Mouse (Mus musculus) neural tube, embryonic 13.5 days (tissue): ENCODE measurements at regions not wholly inside any gene's neighbourhood (a gene's known extent, or its start where the extent isn't known, plus 50 kb on each side); places are given as distances from the start of the nearest gene placed in this dataset.
A peak's percentile ranks its signal among the peaks of the same experiment; 100 is the strongest.

Source experiments
- ATAC-seq: fragments of 200-750 bp; cut with Nextera tagmentation; 2 replicates; pipeline ENCODE4 v1.8.0; 2017; ENCODE audit warnings: low read depth, mild to moderate bottlenecking, moderate TSS enrichment, moderate library complexity
- H3K27ac ChIP-seq: fragments of 300-500 bp; sonication (generic); replicated peaks from 2 replicates; pipeline ENCODE4 v1.5.1; 2015; ENCODE audit warnings: moderate library complexity, mild to moderate bottlenecking, inconsistent platforms
- H3K27me3 ChIP-seq: fragments of 300-500 bp; sonication (generic); 2 replicates; pipeline ENCODE4 v1.6.1; 2015; ENCODE audit warnings: mild to moderate bottlenecking, inconsistent platforms
- H3K36me3 ChIP-seq: fragments of 300-500 bp; sonication (generic); 2 replicates; pipeline ENCODE4 v1.6.1; 2015; ENCODE audit warnings: mild to moderate bottlenecking, inconsistent platforms
- H3K4me1 ChIP-seq: fragments of 300-500 bp; sonication (generic); replicated peaks from 2 replicates; pipeline ENCODE4 v1.6.1; 2015; ENCODE audit warnings: inconsistent platforms
- H3K4me2 ChIP-seq: fragments of 300-500 bp; sonication (generic); 2 replicates; pipeline ENCODE4 v1.6.1; 2015; ENCODE audit warnings: inconsistent platforms, mild to moderate bottlenecking, moderate library complexity
- H3K4me3 ChIP-seq: fragments of 300-500 bp; sonication (generic); 2 replicates; pipeline ENCODE4 v1.5.1; 2015; ENCODE audit warnings: mild to moderate bottlenecking, inconsistent platforms
- H3K9ac ChIP-seq: fragments of 300-500 bp; sonication (generic); 2 replicates; pipeline ENCODE4 v1.6.1; 2015; ENCODE audit warnings: moderate library complexity, mild to moderate bottlenecking, inconsistent platforms
- H3K9me3 ChIP-seq: fragments of 300-500 bp; sonication (generic); 2 replicates; pipeline ENCODE4 v1.6.1; 2016; ENCODE audit warnings: inconsistent platforms
- WGBS: fragments of 180-500 bp; shearing (Covaris S2); methylation state at CpG from one replicate; pipeline ENCODE4 v1.1.7; 2015; 5-methylcytosine and 5-hydroxymethylcytosine counted together

GRCm38 (mm10) chr12:117444247-117444989 lies 71.9 kb upstream of the Rapgef5 start:
- no peak overlapping the region for H3K27ac ChIP-seq
- no peaks in the 10 kb centered on the region for H3K27me3 ChIP-seq
- H3K36me3 ChIP-seq = no peaks in the 10 kb centered on the region
- no peak overlapping the region for H3K4me2 ChIP-seq
- H3K9me3 ChIP-seq = no peaks in the 10 kb centered on the region
- WGBS = 84% methylated on average over 4 of the region's 4 CpGs
- ATAC-seq = no peak
- H3K4me3 ChIP-seq = no peak overlapping the region
- H3K9ac ChIP-seq = no peak overlapping the region
- peaks cover 13% of the 10 kb centered on the region for H3K4me1 ChIP-seq

DNA sequence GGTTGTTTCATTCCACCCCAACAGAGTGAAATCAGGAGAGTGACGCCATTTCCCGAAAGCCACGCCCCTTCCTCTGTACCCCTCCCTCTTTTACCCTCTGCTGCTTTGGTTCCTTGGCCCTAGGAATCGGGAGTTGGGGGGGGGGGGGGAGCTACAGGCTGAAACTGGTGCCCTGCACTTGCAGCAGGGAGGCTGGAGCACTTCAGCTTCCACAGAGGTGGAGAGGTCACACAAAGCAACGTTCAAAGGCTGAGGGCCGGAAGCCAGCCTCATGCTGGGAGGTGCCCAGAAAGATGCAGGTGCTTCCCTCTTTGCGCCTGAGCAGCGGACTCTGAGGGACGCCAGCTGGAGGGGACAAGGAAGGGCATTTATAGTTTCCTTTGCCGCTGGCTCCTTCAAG lies 69.1 kb upstream of the Rapgef5 start:
- ATAC-seq = peak; percentile 15; the same call in 1 of the 2 replicates
- H3K27ac ChIP-seq = no peak overlapping the region
- H3K9ac ChIP-seq = 0 out of 2 replicates have a peak overlapping the region, but pooled peaks have one; percentile 9
- WGBS = 13% methylated on average over 10 of the region's 10 CpGs
- no peak overlapping the region for H3K4me3 ChIP-seq
- no peaks in the 10 kb centered on the region for H3K36me3 ChIP-seq
- peaks cover 13% of the 10 kb centered on the region for H3K4me1 ChIP-seq
- H3K4me2 ChIP-seq = peak overlapping the region; percentile 42
- no peaks in the 10 kb centered on the region for H3K27me3 ChIP-seq
- H3K9me3 ChIP-seq = 0 out of 2 replicates have a peak, but pooled peaks cover 4% of the 10 kb centered on the region

DNA sequence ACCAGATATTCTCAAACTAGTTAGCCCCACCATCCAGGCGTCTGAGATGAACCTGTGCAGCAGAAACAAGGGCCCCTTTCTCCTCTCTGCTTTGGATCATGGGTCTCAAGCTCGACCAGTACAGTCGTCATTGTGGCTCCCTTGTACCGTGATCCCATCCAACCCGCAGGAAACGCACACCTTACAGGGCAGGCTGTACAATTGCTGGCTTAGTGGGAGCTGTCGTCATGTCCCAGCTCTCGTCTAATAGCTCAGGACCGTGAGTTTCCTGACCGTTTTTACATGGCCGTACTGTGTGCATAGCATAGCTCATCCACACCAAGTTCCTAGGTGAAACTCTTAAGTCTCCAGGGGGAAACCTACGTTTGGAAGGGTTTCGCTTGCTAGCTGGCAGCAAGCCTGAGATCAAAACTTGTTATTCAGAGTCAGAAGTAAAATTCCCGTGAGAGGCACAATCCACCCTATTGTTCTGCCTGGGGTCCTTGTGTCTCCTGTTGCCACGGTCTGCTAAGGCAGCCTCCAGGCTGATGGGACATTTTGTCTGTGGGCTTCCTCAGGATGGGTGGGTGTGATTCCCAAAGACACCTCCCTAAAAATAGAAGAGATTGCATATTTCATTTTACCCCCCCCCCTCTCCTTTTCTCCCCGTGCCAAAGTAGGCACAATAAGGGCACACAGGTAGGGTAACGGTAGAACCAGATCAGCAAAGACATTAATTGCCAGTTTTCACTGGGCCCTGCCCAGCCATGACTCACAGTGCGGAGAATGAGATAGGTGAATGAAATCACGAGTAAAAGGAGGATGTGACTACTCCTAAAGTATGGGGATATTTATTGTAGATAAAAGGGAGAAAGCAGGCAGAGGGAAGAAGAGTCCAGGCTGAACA lies 68.2 kb upstream of the Rapgef5 start:
- H3K9me3 ChIP-seq = 0 out of 2 replicates have a peak, but pooled peaks cover 4% of the 10 kb centered on the region
- H3K4me3 ChIP-seq = no peak overlapping the region
- no peaks in the 10 kb centered on the region for H3K27me3 ChIP-seq
- no peak overlapping the region for H3K9ac ChIP-seq
- H3K4me1 ChIP-seq = peaks cover 13% of the 10 kb centered on the region
- WGBS = 63% methylated on average over 19 of the region's 19 CpGs
- ATAC-seq = 0 out of 2 replicates have a peak, but pooled peaks have one; percentile 50
- H3K36me3 ChIP-seq = no peaks in the 10 kb centered on the region
- H3K27ac ChIP-seq = no peak overlapping the region
- H3K4me2 ChIP-seq = no peak overlapping the region

DNA sequence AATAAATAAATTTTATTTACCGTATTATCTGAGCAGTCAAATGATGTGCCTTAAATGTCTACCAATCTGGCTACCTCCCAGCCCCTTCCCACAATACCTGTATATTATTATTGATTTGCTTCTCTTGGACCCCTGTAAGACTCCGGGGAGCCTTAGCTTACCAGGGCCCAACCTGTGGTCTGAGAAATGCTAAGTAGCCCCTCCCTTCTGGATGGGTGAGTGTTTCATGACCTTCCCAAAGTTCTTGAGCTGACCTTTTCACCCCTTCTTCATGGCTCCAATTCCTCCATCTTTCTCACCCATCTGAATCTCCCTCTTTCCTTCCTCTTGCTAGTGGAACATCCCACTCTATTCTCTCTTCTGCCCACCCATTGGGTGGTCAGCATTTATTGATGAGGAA lies 67.2 kb upstream of the Rapgef5 start:
- no peaks in the 10 kb centered on the region for H3K36me3 ChIP-seq
- no peak overlapping the region for H3K9ac ChIP-seq
- no peak for ATAC-seq
- peaks cover 13% of the 10 kb centered on the region for H3K4me1 ChIP-seq
- no peaks in the 10 kb centered on the region for H3K27me3 ChIP-seq
- H3K27ac ChIP-seq = no peak overlapping the region
- WGBS = 88% methylated on average over 2 of the region's 2 CpGs
- no peak overlapping the region for H3K4me3 ChIP-seq
- 0 out of 2 replicates have a peak, but pooled peaks cover 4% of the 10 kb centered on the region for H3K9me3 ChIP-seq
- no peak overlapping the region for H3K4me2 ChIP-seq

DNA sequence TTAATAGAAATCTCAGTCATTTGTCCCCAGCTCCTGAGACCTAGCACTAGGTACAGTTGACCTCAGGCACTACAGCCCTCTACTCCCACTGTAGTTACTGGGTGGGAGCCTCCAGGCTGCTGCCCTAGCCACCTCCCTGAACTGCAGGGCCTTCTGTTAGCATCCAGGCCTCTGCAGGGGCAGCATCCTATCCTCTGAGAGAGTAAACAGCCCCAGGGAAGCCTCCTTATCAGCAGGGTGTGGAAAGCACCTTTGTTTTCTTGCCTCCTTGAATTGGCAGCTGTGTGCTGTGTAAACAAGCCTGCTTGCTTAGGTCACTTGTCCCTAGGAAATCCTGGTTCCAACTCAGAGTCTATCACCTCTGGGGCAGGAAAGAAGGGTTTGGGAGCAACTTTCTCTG lies 66.2 kb upstream of the Rapgef5 start:
- H3K4me1 ChIP-seq = peaks cover 13% of the 10 kb centered on the region
- H3K27ac ChIP-seq = no peak overlapping the region
- H3K4me2 ChIP-seq = no peak overlapping the region
- no peak overlapping the region for H3K4me3 ChIP-seq
- ATAC-seq = no peak
- H3K9ac ChIP-seq = no peak overlapping the region
- no peaks in the 10 kb centered on the region for H3K36me3 ChIP-seq
- H3K9me3 ChIP-seq = 0 out of 2 replicates have a peak, but pooled peaks cover 4% of the 10 kb centered on the region
- no peaks in the 10 kb centered on the region for H3K27me3 ChIP-seq

- Histone ChIP-seq H3K9me3 (0 out of 2 replicates have a peak, but pooled peaks cover 4% of the 10 kb centered on the region), H3K27me3 (no peaks in the 10 kb centered on the region), H3K36me3 (no peaks in the 10 kb centered on the region), H3K4me2 (no peak overlapping the region), H3K9ac (no peak overlapping the region), H3K4me1 (peaks cover 13% of the 10 kb centered on the region), H3K27ac (no peak overlapping the region), H3K4me3 (no peak overlapping the region)
- ATAC-seq = no peak
- 76% methylated on average over 3 of the region's 3 CpGs for WGBS
Measured at GRCm38 (mm10) chr12:117450871-117451270, 65.4 kb upstream of the Rapgef5 start.

DNA sequence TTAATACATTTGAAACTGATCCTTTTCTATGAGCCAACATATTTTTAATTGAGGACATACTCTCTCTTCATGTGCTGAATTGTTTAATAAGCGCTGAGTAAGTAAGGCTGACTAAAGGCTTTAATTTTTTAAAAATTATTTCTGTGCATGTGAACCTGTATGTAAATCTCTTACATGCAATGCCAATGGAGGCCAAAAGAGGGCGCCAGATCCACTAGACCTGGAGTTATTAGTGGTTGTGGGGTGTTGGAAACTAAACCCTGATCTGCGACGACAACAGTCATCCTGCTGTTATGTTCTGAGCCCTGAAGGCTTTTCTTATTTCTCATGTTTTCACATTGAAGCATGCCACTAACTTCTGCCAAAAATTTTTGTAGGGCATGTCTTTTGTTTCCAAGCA lies 64.8 kb upstream of the Rapgef5 start:
- ATAC-seq = no peak
- Histone ChIP-seq H3K27me3 (no peaks in the 10 kb centered on the region), H3K36me3 (no peaks in the 10 kb centered on the region), H3K27ac (no peak overlapping the region), H3K4me3 (no peak overlapping the region), H3K4me2 (no peak overlapping the region), H3K4me1 (peaks cover 13% of the 10 kb centered on the region), H3K9ac (no peak overlapping the region), H3K9me3 (0 out of 2 replicates have a peak, but pooled peaks cover 4% of the 10 kb centered on the region)
- 68% methylated on average over 4 of the region's 4 CpGs for WGBS

GRCm38 (mm10) chr12:117455800-117456199 lies 60.5 kb upstream of the Rapgef5 start:
- ATAC-seq = no peak
- Histone ChIP-seq H3K4me1 (peaks cover 5% of the 10 kb centered on the region; the same call in 1 of the 2 replicates), H3K27ac (no peak overlapping the region), H3K27me3 (no peaks in the 10 kb centered on the region), H3K36me3 (no peaks in the 10 kb centered on the region), H3K4me3 (no peak overlapping the region), H3K9ac (no peak overlapping the region), H3K4me2 (no peak overlapping the region), H3K9me3 (0 out of 2 replicates have a peak, but pooled peaks cover 4% of the 10 kb centered on the region)
- WGBS = 86% methylated on average over 7 of the region's 7 CpGs

DNA sequence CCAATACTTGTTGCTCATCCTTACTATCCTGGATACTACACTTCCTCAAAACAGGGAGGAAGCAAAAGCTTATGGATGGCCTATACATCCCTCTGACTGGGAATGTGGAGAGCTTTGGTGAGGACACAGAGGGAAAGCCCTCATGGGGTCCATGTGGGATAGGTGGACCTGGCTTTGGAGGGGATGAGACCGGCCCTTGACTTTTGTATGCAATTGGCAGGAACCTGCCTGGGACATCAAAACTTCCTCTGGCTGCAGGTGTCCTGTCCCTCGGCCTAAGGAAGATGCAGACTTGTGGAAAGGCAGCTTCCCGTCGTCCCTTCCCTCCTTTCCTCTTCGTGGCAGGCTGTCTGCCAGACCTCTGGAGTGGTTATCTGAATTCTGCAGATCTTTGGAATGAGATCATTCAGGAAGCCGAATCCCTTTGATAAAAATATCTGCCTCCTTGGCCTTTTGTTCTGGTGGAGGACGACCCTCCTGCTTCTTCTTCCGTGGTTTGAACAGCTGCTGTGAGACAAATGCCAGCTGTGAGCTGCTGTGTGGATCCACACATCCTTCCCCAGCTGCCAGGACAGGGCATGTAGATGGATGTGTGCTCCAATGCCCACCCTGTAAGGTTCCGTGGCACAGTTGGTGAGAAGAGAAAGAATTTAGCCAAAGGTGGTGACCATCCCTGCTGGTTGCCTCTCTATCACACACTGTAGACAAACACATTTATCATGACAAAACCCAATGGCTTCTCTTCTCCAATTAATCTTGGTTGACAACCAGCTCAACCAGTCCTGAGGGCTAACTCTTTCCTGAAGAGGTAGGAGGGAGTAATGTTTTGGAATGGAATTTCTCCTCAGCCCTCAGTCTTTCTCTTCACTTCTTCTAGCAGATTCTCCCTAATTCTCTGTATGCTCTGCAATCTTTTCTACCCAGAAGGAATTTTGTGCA lies 57.9 kb upstream of the Rapgef5 start:
- 48% methylated on average over 9 of the region's 9 CpGs for WGBS
- no peak for ATAC-seq
- H3K27ac ChIP-seq = no peak overlapping the region
- peaks cover 5% of the 10 kb centered on the region; the same call in 1 of the 2 replicates for H3K4me1 ChIP-seq
- no peaks in the 10 kb centered on the region for H3K36me3 ChIP-seq
- H3K9ac ChIP-seq = no peak overlapping the region
- no peak overlapping the region for H3K4me3 ChIP-seq
- H3K4me2 ChIP-seq = no peak overlapping the region
- no peaks in the 10 kb centered on the region for H3K9me3 ChIP-seq
- no peaks in the 10 kb centered on the region for H3K27me3 ChIP-seq

DNA sequence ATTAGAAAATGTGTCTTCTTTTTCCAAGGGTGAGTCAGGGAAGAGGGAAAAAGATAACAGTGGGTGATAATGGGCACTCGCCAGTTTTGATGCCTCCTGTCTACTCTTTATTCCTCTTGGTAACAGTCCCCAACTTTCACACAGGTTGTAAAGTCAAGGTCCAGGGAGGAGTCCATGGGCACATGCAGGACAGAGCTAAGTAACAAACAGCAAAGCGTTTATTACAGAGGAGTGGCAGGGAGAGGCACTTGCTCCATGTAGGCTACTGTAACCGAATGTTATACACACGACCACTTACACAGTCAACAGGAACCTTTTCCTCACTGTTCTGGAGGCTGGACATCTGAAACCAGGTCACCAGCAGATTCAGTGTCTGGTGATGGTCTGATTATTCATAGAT lies 56.7 kb upstream of the Rapgef5 start:
- H3K4me2 ChIP-seq = no peak overlapping the region
- ATAC-seq = no peak

GRCm38 (mm10) chr12:117465206-117465605 lies 51.1 kb upstream of the Rapgef5 start:
- H3K27me3 ChIP-seq = no peaks in the 10 kb centered on the region
- ATAC-seq = no peak
- no peaks in the 10 kb centered on the region for H3K9me3 ChIP-seq
- WGBS = 80% methylated on average over 3 of the region's 3 CpGs
- H3K9ac ChIP-seq = no peak overlapping the region
- no peak overlapping the region for H3K27ac ChIP-seq
- no peak overlapping the region for H3K4me3 ChIP-seq
- H3K36me3 ChIP-seq = no peaks in the 10 kb centered on the region
- H3K4me2 ChIP-seq = no peak overlapping the region
- H3K4me1 ChIP-seq = no peaks in the 10 kb centered on the region

More for the DNA sequence above, 56.7 kb upstream of the Rapgef5 start:
- Histone ChIP-seq H3K4me1 (peaks cover 5% of the 10 kb centered on the region; the same call in 1 of the 2 replicates), H3K36me3 (no peaks in the 10 kb centered on the region), H3K9me3 (no peaks in the 10 kb centered on the region), H3K27ac (no peak overlapping the region), H3K9ac (no peak overlapping the region), H3K4me3 (no peak overlapping the region), H3K27me3 (no peaks in the 10 kb centered on the region)
- 86% methylated on average over 4 of the region's 4 CpGs for WGBS
